Mouse (Mus musculus) stomach, postnatal 0 days (tissue): ENCODE data around the gene Ccnl2.

Source experiments
- CTCF ChIP-seq: IDR thresholded peaks from 2 replicates; pipeline ENCODE4 v1.5.1; 2016; ENCODE audit warnings: antibody characterized with exemption, low read depth, mild to moderate bottlenecking, moderate library complexity
- EP300 ChIP-seq: optimal IDR thresholded peaks from 2 replicates; pipeline ENCODE3; 2016; ENCODE audit warnings: antibody characterized with exemption

DNA sequence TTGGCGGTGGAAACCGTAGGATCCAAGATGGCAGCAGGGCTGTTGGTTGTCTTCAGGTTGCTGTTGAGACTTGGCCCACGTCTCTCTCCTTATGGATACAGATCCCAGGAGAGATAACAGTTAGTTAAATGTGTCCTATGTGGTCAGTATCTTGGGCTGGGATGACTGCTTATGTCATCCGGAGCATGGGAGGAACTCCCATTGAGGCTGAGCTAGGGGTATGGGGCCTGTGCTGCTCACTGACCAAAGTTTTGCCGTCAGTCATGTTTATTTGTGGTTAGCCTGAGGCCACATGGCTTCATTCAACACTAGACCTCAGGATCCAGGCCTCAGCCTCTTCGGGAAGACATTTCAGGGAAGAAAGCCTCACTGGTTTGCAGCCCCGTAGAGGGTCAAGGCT, 59.1 kb downstream of the Ccnl2 start:
- TF ChIP-seq EP300 (no peak), CTCF (no peak)
